Mouse (Mus musculus): Measurements from ENCODE around the gene Gm20388. TPM values are rescaled to one million over a fixed set of nuclear protein-coding genes. Genes with fewer than 3 reads are reported as not detected.

Gene Gm20388
- total RNA-seq, 1 experiment from 2014 or later: 35.7 TPM

DNA sequence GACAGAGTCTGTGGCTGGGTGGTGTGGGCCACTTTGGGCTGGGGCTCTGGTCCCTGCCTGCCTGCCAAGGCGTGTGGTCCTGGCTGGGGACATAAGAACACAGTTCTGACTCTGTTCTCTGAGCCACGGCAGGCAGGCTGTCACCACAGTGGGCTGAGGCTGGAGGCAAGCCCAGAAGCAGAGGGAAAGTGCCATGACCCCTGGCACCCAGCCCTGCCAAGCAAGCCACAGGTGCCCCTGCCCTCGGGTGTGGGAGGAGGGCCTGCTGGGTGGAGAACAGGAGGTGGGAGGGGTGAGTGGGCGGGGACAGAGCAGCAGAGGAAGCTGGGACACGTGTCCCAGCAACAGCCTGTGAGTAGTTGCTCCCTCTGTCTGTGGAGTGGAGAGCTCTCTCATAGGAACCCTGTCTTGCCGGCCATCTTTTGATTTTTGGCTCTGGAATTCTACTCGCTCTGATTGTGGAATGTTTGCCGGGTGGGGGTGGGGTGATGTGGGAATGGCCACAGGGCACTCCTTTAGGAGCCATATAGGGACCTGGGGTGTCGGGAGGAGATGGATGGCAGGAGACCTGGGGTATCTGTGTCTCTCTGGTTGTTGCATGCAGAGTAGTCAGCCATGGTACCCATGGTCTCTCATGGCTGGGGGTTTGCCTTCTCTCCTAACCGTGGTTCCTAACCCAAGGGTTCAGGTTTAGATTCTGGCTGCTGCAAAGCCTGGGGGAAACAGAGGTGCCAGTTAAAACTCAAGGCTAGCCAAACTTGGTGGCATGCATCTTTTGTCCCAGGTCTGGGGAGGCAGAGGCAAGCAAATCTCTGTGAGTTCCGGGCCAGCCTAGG, 458.4 kb downstream of the Gm20388 start:
- ATAC-seq (replicated peaks; ENCODE audit: low read depth, poor library complexity, severe bottlenecking): peak; percentile 61

DNA sequence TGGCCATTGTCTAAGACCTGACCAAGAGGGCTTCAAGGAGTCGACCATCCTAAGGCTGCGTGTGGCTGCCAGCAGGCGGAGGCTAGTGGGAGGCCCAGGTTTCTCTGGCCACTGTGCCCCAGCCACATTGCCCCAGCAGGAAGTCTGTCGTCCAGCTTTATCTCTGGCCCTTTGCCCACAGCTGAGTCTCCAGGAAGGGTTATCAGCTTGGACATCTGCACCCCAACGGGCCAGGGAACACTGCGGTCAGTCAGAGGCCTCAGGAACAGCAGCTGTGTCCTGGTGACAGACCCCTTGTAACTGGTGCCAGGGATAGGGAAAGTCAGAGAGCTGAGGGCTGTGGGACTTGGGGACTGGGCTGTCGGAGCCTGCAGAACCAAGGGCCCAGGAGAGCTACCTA, 459.3 kb downstream of the Gm20388 start:
- peak; percentile 33 for ATAC-seq (replicated peaks; ENCODE audit: low read depth, poor library complexity, severe bottlenecking)

DNA sequence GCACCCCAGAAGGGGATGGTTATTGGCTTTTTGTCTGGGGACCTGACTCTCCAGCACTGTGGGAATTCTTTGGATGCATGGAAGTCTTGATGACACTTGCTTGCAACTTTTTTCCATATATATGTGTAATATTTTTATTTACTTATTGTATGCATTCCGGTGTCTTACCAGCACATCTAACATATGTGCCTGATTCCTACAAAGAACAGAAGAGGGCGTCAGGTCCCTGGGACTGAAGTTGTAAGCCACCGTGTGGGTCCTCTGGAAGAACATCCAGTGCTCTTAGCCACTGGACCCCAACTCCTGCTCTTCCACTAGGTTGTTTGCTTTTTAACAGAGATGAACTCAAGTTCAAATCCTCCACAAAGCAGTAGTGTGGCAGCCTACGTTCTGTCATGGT, 459.8 kb downstream of the Gm20388 start:
- no peak for ATAC-seq (replicated peaks; ENCODE audit: low read depth, poor library complexity, severe bottlenecking)

DNA sequence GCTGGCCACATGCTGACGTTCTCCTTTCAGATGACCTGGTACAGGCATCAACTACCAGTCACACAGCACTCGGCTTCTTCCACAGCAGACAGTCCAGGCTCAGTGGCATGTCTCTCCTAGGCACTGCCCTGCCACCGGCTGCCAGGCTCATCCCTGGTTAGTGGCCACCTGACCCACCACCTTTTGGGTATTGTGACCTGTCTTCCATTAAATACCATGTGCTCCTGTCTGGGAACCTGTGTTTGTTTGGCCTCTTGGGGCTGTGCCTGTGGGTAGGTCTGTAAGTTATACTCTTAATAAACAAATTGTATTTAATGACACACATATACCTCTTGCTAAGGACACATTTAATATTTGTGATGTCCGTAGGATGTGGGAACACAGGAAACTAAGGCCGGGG, 460.5 kb downstream of the Gm20388 start:
- ATAC-seq (replicated peaks; ENCODE audit: low read depth, poor library complexity, severe bottlenecking): no peak

DNA sequence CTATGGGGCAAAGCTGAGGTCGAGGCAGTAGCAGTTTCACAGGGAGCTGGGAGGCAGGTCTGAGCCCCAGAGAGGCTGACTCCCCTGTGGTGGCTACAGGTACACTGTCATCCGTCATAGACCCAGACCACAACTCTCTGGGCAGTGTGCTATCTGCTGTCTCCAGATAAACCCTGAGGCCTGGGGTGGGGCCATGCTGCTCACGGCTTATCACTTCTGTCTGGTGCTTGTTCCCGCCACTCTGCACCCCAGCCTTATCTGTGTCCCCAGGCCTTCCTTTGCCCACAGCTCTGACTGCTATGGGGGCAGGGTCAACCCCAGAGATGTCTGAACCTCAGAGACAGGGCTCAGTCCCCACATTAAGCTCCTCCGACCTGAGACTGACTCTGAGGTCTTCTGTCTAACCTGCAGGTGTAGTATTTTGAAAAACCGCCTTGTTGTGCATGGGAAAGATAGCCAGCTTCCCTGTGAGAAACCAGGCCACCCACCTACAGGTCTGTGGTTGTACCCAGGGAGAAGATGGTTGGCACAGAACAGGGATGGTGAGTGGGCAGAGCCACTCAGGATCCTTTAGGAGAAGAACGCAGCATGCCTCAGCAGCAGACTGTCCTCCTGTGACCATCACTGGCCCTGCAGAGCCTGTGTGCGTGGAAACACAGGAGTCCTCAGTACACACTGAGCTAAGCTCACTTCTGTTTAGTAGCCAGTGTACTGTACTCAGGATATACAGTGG, 461.2 kb downstream of the Gm20388 start:
- ATAC-seq (replicated peaks; ENCODE audit: low read depth, poor library complexity, severe bottlenecking): peak; percentile 55

DNA sequence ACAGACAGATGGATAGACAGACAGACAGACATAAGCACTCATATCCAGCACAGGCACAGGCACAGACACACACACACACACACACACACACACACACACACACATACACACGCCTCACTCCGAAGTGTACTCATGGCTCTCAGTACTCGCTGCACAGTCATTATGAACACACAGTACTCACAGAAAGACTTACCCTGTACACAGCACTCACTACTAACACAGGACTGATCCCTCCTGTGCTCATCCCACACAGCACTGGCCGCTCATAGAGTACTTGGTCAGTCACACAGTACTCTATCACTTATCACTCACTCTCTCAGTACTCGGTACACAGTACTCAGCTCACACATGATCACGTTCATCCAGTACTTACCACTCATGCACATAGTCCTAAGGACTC, 462.0 kb downstream of the Gm20388 start:
- no peak for ATAC-seq (replicated peaks; ENCODE audit: low read depth, poor library complexity, severe bottlenecking)

DNA sequence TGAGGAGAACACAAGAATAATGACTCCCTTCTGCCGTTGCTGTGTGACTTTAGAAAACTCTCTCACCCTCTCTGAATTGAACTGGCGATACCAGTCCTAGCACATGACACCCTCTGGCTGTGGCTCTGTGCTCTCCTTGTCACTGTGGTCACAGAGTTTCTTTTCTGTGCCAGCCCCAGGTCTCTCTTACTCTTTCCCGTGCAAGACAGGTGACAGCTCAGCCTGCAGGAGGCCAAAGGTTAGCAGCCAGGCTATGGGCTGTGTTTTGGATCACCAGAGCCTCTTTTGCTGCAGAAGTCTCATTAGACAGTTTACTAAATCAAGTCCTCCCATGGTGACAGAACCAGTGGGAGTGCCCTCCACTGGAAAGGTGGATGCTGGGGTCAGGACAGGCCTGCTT, 463.0 kb downstream of the Gm20388 start:
- ATAC-seq (replicated peaks; ENCODE audit: low read depth, poor library complexity, severe bottlenecking): no peak

DNA sequence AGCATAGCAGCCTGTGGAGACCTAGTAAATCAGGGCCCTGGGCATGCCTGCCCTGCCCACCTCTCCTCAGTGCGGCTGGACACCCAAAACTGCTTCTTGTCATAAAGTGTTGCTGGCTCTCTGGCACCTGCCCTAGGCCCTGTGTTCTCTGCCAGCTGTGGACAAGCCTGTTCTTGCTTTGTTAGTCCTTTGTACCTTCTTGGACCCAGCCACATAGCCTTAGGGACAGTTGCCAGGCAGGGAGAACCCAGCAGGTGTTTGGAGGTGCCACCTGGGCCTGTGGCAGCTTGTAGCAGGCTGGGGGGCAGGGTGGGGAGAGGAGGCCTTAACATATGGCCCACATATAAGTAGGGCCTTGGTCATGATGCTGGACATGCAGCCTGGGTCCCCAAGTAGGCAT, 463.4 kb downstream of the Gm20388 start:
- ATAC-seq (replicated peaks; ENCODE audit: low read depth, poor library complexity, severe bottlenecking): no peak

DNA sequence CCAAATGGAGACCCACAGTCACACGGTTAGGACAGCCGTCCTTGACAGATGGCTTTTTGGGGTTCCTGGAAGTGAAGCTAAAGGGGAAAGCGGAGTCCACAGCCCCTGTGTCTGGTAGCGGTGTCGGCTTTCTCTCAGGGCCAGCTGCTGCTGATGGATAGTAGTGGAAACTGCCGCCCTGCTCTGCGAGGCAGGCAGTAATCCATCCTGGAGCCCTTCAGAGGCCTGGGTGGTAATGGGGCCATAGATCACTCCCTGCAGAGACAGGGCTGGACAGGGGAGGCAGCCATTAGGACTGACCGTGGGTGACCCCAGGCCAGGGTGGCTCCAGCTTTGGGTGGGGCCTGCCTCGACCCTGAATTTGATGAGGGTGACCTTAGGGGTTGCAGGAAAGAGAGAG, 463.9 kb downstream of the Gm20388 start:
- no peak for ATAC-seq (replicated peaks; ENCODE audit: low read depth, poor library complexity, severe bottlenecking)

DNA sequence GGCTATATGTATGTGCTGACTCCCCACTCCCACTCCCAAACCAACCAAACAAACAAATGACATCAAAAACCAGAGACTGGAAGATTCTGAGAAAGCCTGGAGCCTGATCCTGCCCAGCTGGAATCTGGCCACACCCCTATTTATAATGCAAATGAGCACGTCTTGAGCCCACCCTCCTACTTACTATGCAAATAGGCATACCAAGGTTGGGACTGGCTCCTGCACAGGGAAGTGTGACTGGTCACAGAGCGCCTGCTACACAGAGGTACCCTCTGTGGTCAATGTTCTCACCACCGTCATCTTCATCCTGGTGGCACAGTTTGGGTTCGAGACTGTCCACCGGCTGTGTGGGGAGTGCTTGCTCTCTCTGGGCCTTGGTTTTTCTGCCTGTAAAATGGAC, 464.5 kb downstream of the Gm20388 start:
- ATAC-seq (replicated peaks; ENCODE audit: low read depth, poor library complexity, severe bottlenecking): peak; percentile 13; the same call in 1 of the 2 replicates

DNA sequence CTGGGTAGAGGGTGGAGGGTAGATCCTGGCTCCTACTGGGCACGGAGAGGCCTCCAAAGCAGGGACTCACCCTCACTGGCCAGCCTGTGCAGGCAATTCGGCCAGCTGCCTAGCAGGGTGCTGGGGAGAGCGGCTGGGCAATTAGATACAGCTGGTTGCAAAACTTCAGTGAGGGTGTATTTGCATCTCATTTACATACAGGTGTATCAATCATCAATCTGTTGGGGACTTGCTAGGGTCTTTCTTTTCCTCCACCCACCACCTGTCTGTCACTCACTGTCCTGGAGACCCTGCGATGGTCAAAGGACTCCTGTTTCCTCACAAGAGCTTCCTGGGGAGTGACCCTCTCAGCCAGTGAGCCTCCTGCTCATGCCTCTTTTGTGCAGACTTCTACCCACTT, 465.6 kb downstream of the Gm20388 start:
- ATAC-seq (replicated peaks; ENCODE audit: low read depth, poor library complexity, severe bottlenecking): no peak

DNA sequence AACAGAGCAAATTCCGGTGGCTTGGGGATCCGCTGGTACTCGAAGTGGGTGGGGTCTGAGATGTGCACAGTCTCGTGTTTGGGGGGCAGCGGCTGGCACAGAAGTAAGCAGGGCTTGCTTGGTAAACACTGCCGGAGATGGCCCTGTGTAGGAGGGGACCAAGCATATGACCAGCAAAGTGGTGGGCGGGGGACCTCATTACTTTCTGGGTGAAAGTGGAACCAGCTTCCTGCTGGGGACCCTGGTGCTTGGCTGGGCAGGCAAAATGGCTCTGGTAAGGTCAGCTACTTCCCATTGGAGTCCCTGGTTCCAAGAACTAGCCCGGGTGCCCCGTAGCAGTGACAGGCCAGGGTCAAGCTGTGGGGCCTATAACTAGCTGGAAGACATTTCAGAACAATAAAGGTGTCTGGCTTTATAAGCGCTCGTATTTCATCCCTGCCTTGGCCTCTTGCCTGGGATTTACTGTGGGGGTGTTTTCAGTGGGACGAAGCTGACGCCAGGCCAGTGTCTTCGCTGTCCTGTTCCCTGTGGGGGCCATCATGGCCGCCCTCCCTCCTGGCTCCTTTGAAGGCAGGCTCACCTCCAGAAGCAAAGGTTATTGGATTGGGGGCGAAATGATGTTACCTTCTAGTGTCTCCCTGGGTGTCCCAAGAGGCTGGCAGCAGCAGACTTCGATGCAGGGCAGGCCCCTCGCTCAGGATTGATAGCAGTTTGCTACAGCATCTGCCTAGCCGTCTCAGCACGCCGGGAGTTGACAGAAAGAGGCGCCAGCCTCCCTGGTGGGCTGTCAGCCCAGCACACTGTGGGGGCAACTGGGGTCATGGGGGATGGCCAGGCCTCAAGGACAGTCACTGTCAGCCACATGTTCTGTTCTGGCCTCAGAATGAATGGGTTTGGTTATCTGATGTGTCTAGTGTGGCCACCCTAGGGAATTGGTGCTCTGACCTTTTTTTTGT, 466.5 kb downstream of the Gm20388 start:
- peak; percentile 6; the same call in 1 of the 2 replicates for ATAC-seq (replicated peaks; ENCODE audit: low read depth, poor library complexity, severe bottlenecking)

DNA sequence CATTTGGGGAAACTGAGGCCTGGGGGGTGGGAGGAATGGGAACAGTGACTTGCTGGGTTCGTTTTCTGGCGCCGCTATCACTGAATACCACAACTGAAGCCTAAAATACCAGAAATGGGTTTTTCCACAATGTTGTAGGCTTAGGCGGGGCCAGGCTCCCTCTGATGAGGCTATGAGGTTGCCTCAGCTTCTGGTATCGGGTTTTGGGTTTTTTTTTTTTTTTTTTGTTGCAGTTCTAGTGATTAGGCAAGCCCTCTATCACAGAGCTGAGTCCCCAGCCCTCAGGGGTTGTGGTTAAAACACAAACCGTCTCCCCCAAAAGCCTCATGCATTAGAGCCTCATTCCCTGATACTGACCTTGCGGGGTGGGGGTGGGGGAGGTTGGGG, 467.2 kb downstream of the Gm20388 start:
- ATAC-seq (replicated peaks; ENCODE audit: low read depth, poor library complexity, severe bottlenecking): peak; percentile 72

DNA sequence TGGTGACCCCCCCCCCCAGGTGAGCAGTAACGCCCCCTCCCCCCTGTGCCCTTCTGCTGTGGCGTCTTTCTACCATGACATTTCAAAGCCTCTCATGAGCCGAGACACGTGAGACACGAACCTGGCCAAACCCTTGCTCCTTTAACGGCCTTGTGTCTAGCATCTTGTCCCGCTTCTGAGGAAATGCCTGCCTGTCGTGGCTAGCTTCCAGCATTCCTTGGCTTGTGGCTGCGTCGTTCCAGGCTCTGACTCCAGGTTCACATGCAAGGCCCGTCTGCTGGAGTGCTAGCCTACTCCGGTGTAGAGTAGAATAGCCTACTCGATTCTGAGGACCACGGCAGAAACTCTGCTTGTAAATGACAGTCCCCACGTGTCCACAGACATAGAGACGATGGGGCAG, 467.7 kb downstream of the Gm20388 start:
- ATAC-seq (replicated peaks; ENCODE audit: low read depth, poor library complexity, severe bottlenecking): no peak

DNA sequence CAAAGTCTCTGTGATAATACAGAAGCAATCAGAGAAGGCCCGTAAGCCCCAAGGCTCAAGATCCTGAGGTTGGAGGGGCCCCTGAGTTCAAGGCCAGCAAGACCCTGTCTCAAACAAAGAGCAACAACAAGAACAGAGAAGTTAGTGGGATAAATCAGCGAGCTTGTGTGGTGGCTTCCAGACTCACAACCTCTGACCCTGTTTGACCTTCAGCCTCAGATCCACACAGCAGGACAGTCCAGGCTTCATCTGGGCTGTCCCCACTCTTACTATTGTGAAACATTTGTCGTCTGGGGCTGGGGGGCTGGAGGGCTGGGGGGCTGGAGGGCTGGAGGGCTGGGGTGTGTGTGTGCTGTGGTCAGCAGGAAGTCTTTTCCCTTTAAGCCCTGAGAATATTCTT, 468.4 kb downstream of the Gm20388 start:
- ATAC-seq (replicated peaks; ENCODE audit: low read depth, poor library complexity, severe bottlenecking): no peak

DNA sequence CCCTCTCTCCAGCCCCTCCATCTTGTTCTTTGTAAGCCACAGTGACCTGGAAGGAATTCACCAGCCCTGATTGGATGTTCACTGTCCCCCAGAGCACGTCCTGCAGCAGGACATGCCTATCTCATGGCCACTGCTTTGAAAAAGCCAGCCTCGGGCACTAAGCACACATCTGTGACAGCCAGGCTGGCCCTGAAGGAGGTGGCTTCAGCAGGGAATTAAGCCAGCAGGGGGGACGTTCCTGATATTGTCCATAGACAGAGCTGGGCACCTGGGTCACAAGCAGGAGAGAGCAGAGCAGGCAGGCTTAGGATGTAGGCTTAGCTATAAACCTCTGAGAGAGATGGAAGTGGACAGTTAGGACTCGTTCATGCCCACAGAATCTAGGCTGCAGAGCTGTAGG, 471.2 kb downstream of the Gm20388 start:
- ATAC-seq (replicated peaks; ENCODE audit: low read depth, poor library complexity, severe bottlenecking): no peak

DNA sequence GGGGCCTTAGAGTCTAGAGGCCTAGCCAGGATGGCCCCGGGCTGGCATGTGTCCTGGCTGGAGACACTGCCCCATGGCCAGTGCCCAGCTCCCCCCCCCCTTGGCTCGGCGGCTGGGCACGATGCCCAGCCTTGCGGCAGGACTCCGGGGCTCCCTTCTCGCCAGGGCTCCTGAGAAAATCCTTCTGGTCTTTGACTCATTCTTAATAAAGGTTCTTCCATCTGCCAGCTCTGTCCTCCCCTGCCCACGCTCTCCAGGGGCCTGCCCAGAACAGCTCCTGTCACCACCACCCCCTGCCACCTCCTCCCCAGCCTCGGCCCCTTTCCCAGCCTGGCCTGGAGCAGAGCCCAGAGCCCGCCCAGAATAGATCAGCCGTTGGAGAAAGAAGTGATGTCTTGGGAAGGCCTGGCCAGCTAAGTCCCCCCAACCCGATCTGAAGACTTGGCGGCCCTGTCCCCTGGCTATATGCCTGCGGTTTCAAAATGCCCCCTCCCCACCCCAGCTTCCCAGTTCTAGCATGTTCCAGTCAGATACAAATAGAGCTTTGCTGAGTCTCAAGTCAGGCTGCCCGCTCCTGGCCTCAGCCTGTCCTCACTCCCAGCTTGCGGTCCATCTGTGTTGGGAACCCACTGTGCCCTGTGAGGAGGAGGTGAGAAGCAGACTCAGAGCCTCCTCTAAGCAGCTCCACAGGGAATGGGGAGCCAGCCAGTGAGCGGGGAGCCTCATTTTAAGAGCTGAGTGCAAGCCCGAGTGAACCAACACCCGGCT, 472.0 kb downstream of the Gm20388 start:
- peak; percentile 36 for ATAC-seq (replicated peaks; ENCODE audit: low read depth, poor library complexity, severe bottlenecking)

DNA sequence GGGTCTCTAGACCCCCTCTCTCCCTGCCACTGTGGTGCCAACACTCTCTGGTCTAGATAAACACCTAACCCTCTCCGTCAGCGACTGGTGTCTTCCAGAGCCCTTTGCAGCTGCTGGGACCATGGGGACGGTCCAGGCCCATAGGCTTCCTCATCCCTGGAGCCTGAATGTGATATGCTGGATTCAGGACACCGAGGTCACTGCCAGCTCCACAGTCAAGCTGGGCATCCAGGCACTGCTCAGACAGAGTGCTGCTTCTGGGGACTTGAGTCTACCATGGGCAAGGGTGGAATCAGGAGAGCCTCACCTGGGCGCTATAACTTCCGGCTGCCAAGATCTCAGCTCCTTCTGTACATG, 472.5 kb downstream of the Gm20388 start:
- ATAC-seq (replicated peaks; ENCODE audit: low read depth, poor library complexity, severe bottlenecking): no peak

DNA sequence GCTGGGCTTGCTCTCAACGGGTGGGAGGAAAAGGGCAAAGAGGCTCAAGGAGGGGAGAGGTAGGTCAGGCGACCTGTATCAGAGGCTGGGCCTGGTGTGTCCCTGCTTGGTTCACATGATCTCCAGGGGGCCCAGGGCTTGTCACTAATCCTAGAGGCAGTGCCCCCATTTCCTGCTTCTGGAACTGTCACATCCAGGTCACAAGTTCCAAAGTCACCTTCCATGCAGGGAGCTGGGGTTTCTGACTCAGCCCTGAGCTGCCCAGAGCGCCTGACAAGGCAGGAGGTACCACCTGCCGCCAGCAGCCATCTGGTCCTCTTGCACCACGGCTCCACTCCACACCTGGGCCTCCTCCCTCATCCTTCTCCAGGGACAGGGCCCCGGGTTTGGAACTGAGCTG, 473.1 kb downstream of the Gm20388 start:
- peak; percentile 14; the same call in 1 of the 2 replicates for ATAC-seq (replicated peaks; ENCODE audit: low read depth, poor library complexity, severe bottlenecking)

DNA sequence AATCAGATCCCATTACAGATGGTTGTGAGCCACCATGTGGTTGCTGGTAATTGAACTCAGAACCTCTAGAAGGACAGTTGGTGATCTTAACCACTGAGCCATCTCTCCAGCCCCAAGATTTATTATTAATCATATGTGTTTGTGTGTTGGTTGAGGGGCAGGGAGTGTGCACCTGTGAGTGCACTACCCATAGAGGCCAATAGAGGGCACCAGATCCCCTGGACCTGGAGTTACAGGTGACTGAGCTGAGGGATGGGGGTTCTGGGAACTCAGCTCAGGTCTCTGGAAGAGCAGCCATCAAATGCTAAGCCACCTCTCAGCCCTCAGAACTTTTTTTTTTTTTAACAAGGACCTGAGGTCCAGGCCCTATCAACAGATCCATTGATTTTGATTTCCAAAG, 474.1 kb downstream of the Gm20388 start:
- ATAC-seq (replicated peaks; ENCODE audit: low read depth, poor library complexity, severe bottlenecking): no peak

Measured in common myeloid progenitor, adult 5-6 weeks (primary cell).